Mouse (Mus musculus) embryonic fibroblast, embryonic 13.5 days (primary cell): ENCODE results near the gene Zbtb22.

Experiments used
- CTCF ChIP-seq: IDR thresholded peaks from 2 replicates; pipeline ENCODE4 v1.5.1; 2011; ENCODE audit warnings: mild to moderate bottlenecking, control low read depth, low read length, moderate library complexity, borderline replicate concordance; ENCODE audit not compliant: insufficient read depth
- POLR2A ChIP-seq: IDR thresholded peaks from 2 replicates; pipeline ENCODE4 v1.6.1; 2011; ENCODE audit warnings: low read depth, mild to moderate bottlenecking, control low read depth, low read length, moderate library complexity

DNA sequence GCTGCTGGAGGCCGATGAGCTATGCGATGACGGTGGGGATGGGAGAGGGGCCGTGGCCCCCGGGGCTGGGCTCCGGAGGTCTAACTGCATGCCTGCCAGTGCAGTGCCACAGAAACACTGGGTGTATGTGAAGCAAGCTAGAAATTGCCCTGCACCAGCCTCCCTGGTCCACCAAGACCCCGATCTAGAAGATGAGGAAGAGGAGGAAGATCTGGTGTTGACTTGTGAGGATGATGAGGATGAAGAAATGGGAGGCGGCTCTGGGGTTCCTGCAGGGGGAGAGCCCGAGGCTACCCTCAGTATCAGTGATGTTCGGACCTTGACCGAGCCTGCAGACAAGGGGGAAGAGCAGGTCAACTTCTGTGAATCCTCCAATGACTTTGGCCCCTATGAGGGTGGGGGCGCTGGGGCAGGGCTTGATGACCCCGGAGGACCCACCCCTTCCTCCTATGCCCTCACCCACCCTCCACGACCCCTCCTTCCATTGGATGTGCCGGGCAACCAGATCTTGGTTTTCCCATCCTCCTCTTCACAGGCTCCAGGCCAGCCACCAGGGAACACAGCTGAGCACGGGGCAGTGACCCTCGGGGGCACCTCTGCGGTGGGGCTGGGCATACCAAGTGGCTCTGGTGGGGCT is 2.1 kb downstream of the Zbtb22 start:
- TF ChIP-seq CTCF: no peak
- TF ChIP-seq POLR2A: no peak
